Mouse (Mus musculus) gastrocnemius, postnatal 25 days (tissue): ENCODE data around the gene Wnt9a. TPM values are rescaled to one million over a fixed set of nuclear protein-coding genes. Genes with fewer than 3 reads are reported as not detected.

Source experiments
- microRNA-seq, 2 experiments: library from miRNA; unstranded; fragments of <30 nt; microRNA quantifications; one replicate each; pipeline ENCODE4 v1.2.0; 2021; ENCODE audit warnings: borderline replicate concordance in 2 of 2
- total RNA-seq, 2 experiments: library from RNA; stranded (reverse); gene quantifications; 1 replicate in 1 of 2; 2 replicates in 1 of 2; pipeline ENCODE4 v1.2.3; 2021

The Wnt9a gene
- total RNA-seq, 2 experiments from 2014 or later: 8.2 to 8.5 TPM

Small RNAs within 50 kb of the gene (microRNA-seq; reads per million reads assigned to microRNA genes)
- 0 reads per million in 2 experiments for gene Gm24756

Other genes starting within 250 kb of the Wnt9a start
- 1,000 to 10,000 TPM; 1,440 to 1,520 TPM for gene Obscn, start 170.5 kb upstream of the Wnt9a start, total RNA-seq
- gene Iba57, start 143.2 kb upstream of the Wnt9a start, total RNA-seq: 1 to 10 TPM; 7.3 to 9.3 TPM
- gene Gjc2, start 123.7 kb upstream of the Wnt9a start, total RNA-seq: under 1 TPM; 0.33 to 0.48 TPM
- gene Guk1, start 114.7 kb upstream of the Wnt9a start, total RNA-seq: 10 to 100 TPM; 18.7 to 24.5 TPM
- 10 to 100 TPM; 47.8 to 48.4 TPM for gene Mrpl55, start 104.4 kb upstream of the Wnt9a start, total RNA-seq
- 1 to 10 TPM; 2.8 to 3.3 TPM for gene 2310033P09Rik, start 98.6 kb upstream of the Wnt9a start, total RNA-seq
- 100 to 1,000 TPM; 193 to 199 TPM for gene Arf1, start 78.7 kb upstream of the Wnt9a start, total RNA-seq
- gene Wnt3a, start 16.2 kb upstream of the Wnt9a start, total RNA-seq: not detected
- gene Prss38, start 68.7 kb downstream of the Wnt9a start, total RNA-seq: not detected
- 1 to 10 TPM; 8.5 to 8.8 TPM for gene Jmjd4, start 143.1 kb downstream of the Wnt9a start, total RNA-seq
- gene Snap47, start 144.3 kb downstream of the Wnt9a start, total RNA-seq: 10 to 100 TPM; 18.2 to 23.6 TPM
- 1 to 10 TPM; 2.3 to 2.6 TPM for gene Zfp867, start 165.5 kb downstream of the Wnt9a start, total RNA-seq
- gene Zkscan17, start 219.8 kb downstream of the Wnt9a start, total RNA-seq: 10 to 100 TPM; 12.9 to 15.8 TPM
- gene Nlrp3, start 234.6 kb downstream of the Wnt9a start, total RNA-seq: under 1 TPM; 0.32 to 0.33 TPM